8 mouse cellular contexts compared by ENCODE assay signal in the genomic region with DNA sequence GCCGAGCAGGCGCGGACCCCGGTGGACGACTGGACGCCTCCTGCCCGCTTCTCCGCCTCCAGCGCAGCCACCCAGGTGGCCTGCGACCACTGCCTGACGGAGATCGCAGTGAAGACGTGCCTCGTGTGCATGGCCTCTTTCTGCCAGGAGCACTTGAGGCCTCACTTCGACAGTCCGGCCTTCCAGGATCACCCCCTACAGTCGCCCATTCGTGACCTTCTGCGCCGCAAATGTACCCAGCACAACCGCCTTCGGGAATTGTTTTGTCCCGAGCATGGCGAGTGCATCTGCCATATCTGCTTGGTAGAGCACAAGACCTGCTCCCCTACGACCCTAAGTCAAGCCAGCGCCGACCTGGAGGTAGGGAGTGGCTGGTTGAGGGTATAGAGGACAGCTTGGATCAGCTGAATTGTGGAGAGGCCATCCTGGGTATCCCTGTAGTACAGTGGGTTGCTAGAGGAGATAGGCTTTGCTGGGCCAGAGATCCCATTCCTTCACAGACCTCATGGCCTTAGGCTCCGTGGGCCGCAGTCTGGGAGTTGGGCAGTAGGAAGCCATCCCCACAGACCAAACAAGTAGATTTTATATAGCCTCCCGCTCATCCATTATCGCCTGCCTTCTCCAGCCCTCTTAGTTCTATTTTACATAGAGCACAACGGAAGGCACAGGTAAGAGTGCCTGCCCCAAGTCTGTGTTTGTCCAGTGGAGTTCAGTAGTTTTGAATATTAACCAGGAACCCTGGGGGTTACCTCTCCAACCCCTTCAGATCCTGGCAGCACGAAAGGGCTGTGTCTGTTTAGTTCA. TPM values are rescaled to one million over a fixed set of nuclear protein-coding genes. Genes with fewer than 3 reads are reported as not detected.
DNase-seq lines count a peak whose midpoint lies in the region; ATAC-seq lines count a peak whose summit lies in the region.

No protein-coding gene starts in this region.

- H3K9me3 ChIP-seq in embryonic facial prominence, embryonic 12.5 days = no peaks in the 10 kb centered on the region
- no peaks in the 10 kb centered on the region for H3K9me3 ChIP-seq in intestine, embryonic 14.5 days (ENCODE audit: control insufficient read depth, low read length)

- H3K79me2 ChIP-seq in macrophage (ENCODE audit: inconsistent target) = peaks cover 77% of the 10 kb centered on the region

- peaks cover 23% of the 10 kb centered on the region for H3K27me3 ChIP-seq in embryonic facial prominence, embryonic 12.5 days
- H3K27me3 ChIP-seq in intestine, embryonic 14.5 days (replicated peaks; ENCODE audit: control insufficient read depth, insufficient read depth, low read length) = no peaks in the 10 kb centered on the region

- H3K4me3 ChIP-seq in embryonic facial prominence, embryonic 12.5 days = peak overlapping the region; percentile 44
- H3K4me3 ChIP-seq in intestine, embryonic 14.5 days (ENCODE audit: low read depth, low read length) = peak overlapping the region; percentile 62
- H3K4me3 ChIP-seq in macrophage (ENCODE audit: inconsistent target) = peak overlapping the region; percentile 98

- no peak overlapping the region for H3K27ac ChIP-seq in embryonic facial prominence, embryonic 12.5 days
- H3K27ac ChIP-seq in intestine, embryonic 14.5 days (ENCODE audit: low read depth) = peak overlapping the region; percentile 40; the same call in 1 of the 2 replicates
- peak overlapping the region; percentile 97 for H3K27ac ChIP-seq in macrophage

- peak overlapping the region; percentile 60 for H3K4me2 ChIP-seq in embryonic facial prominence, embryonic 12.5 days (replicated peaks)
- peak overlapping the region; percentile 73 for H3K4me2 ChIP-seq in intestine, embryonic 14.5 days (ENCODE audit: low read length)

- peak; percentile 31 for DNase-seq in spleen, adult 12 weeks (ENCODE audit: low spot score)
- no peak for DNase-seq in spleen, postnatal 36 days (ENCODE audit: low spot score in 2 of 2)
- DNase-seq in intestine, embryonic 14.5 days (ENCODE audit: low spot score) = peak; percentile 77
- DNase-seq in cerebellum, postnatal 14 days = no peak
- no peak for DNase-seq in retina, postnatal 1 day
- DNase-seq in ovary, adult 18-20 months (ENCODE audit: low spot score) = no peak

- H3K4me1 ChIP-seq in embryonic facial prominence, embryonic 12.5 days = 0 out of 2 replicates have a peak, but pooled peaks cover 5% of the 10 kb centered on the region
- H3K4me1 ChIP-seq in intestine, embryonic 14.5 days (replicated peaks; ENCODE audit: control insufficient read depth, insufficient read depth, low read length) = peaks cover 20% of the 10 kb centered on the region

- no peak for ATAC-seq in embryonic facial prominence, embryonic 12.5 days (ENCODE audit: insufficient number of reproducible peaks, insufficient read depth, low FRiP score, low TSS enrichment)
- ATAC-seq in intestine, embryonic 14.5 days (replicated peaks; ENCODE audit: low FRiP score, low TSS enrichment, low read depth) = 0 out of 2 replicates have a peak, but pooled peaks have one; percentile 0

- 23% methylated on average over 33 of the region's 33 CpGs for WGBS in embryonic facial prominence, embryonic 12.5 days
- 18% methylated on average over 33 of the region's 33 CpGs for WGBS in intestine, embryonic 14.5 days
- 2% methylated on average over 32 of the region's 33 CpGs for WGBS in macrophage (ENCODE audit: missing documents)

- peak overlapping the region; percentile 37; the same call in 1 of the 2 replicates for H3K9ac ChIP-seq in embryonic facial prominence, embryonic 12.5 days
- peak overlapping the region; percentile 72 for H3K9ac ChIP-seq in intestine, embryonic 14.5 days (ENCODE audit: low read length)

- H3K36me3 ChIP-seq in embryonic facial prominence, embryonic 12.5 days = no peaks in the 10 kb centered on the region
- H3K36me3 ChIP-seq in intestine, embryonic 14.5 days (ENCODE audit: control insufficient read depth, insufficient read depth, low read length) = no peaks in the 10 kb centered on the region
- peaks cover 14% of the 10 kb centered on the region; the same call in 1 of the 2 replicates for H3K36me3 ChIP-seq in macrophage (ENCODE audit: inconsistent target)

RNA-seq across cellular contexts. Expression of gene Trim25, which starts 0.7 kb away (rescaled TPM):
- polyA plus RNA-seq in embryonic facial prominence, embryonic 12.5 days (2016; fragmentation: Nextera tagmentation; extraction: Ambion mirVana) = 4.7 and 4.9 TPM in 2 replicates
- polyA plus RNA-seq in intestine, embryonic 14.5 days (2014; fragmentation: Nextera tagmentation; extraction: Ambion mirVana) = 21.0 and 23.2 TPM in 2 replicates
- 1,000 to 10,000 TPM in 1 of 26 experiments, 100 to 1,000 TPM in 25; 272 to 1,028 (median 411) TPM for total RNA-seq in macrophage (2018; cell fraction: chromatin; rRNA removed)
- 100 to 1,000 TPM; 113 to 207 (median 161) TPM for total RNA-seq in macrophage (2018; cell fraction: cytosol; rRNA removed)
- 100 to 1,000 TPM; 245 to 755 (median 378) TPM for total RNA-seq in macrophage (2018; cell fraction: nucleus; rRNA removed)
- polyA plus RNA-seq in macrophage (2018) = 66.7 to 127 TPM (median 117 TPM) in 3 replicates

RNA-seq across cellular contexts. Expression of gene Coil, which starts 29.9 kb away (rescaled TPM):
- polyA plus RNA-seq in embryonic facial prominence, embryonic 12.5 days (2016; fragmentation: Nextera tagmentation; extraction: Ambion mirVana) = 29.9 and 33.8 TPM in 2 replicates
- polyA plus RNA-seq in intestine, embryonic 14.5 days (2014; fragmentation: Nextera tagmentation; extraction: Ambion mirVana) = 10.4 and 11.0 TPM in 2 replicates
- total RNA-seq in macrophage (2018; cell fraction: chromatin; rRNA removed) = 10 to 100 TPM in 11 of 26 experiments, 1 to 10 TPM in 15; 2.7 to 18.4 (median 8.4) TPM
- 1 to 10 TPM; 2.5 to 7.7 (median 5.8) TPM for total RNA-seq in macrophage (2018; cell fraction: cytosol; rRNA removed)
- total RNA-seq in macrophage (2018; cell fraction: nucleus; rRNA removed) = 10 to 100 TPM in 1 of 26 experiments, 1 to 10 TPM in 25; 1.9 to 10.7 (median 5.0) TPM
- polyA plus RNA-seq in macrophage (2018) = 5.1 to 8.0 TPM (median 5.6 TPM) in 3 replicates

RNA-seq across cellular contexts. Expression of gene Elobl, which starts 33.2 kb away (rescaled TPM):
- not detected in 2 replicates for polyA plus RNA-seq in embryonic facial prominence, embryonic 12.5 days (2016; fragmentation: Nextera tagmentation; extraction: Ambion mirVana)
- polyA plus RNA-seq in intestine, embryonic 14.5 days (2014; fragmentation: Nextera tagmentation; extraction: Ambion mirVana) = not detected in 2 replicates
- not detected for total RNA-seq in macrophage (2018; cell fraction: chromatin; rRNA removed)
- total RNA-seq in macrophage (2018; cell fraction: cytosol; rRNA removed) = under 1 TPM in 1 of 26 experiments, not detected in 25; 0.29 TPM
- not detected for total RNA-seq in macrophage (2018; cell fraction: nucleus; rRNA removed)
- not detected in 3 replicates for polyA plus RNA-seq in macrophage (2018)

RNA-seq across cellular contexts. Expression of gene Scpep1, which starts 44.7 kb away (rescaled TPM):
- 72.9 and 77.4 TPM in 2 replicates for polyA plus RNA-seq in embryonic facial prominence, embryonic 12.5 days (2016; fragmentation: Nextera tagmentation; extraction: Ambion mirVana)
- 94.7 and 97.4 TPM in 2 replicates for polyA plus RNA-seq in intestine, embryonic 14.5 days (2014; fragmentation: Nextera tagmentation; extraction: Ambion mirVana)
- total RNA-seq in macrophage (2018; cell fraction: chromatin; rRNA removed) = 100 to 1,000 TPM in 11 of 26 experiments, 10 to 100 TPM in 15; 63.8 to 196 (median 95.8) TPM
- total RNA-seq in macrophage (2018; cell fraction: cytosol; rRNA removed) = 100 to 1,000 TPM; 375 to 645 (median 470) TPM
- 100 to 1,000 TPM; 156 to 532 (median 386) TPM for total RNA-seq in macrophage (2018; cell fraction: nucleus; rRNA removed)
- 284 to 556 TPM (median 477 TPM) in 3 replicates for polyA plus RNA-seq in macrophage (2018)

Comparison
In these comparisons a context has a peak if more than half of its experiments do, and no peak if none do; other contexts are left out.
1. DNase-seq: peak in spleen, adult 12 weeks (single experiment) and intestine, embryonic 14.5 days (single experiment); none in spleen, postnatal 36 days (0 of 2), cerebellum, postnatal 14 days (0 of 2), retina, postnatal 1 day (single experiment) and ovary, adult 18-20 months (single experiment).
2. H3K4me3 ChIP-seq: peak in every context shown above with its lines; median percentile 98 in macrophage; 62 in intestine, embryonic 14.5 days; 44 in embryonic facial prominence, embryonic 12.5 days.